Mouse (Mus musculus): ENCODE data around the gene Pex14. TPM values are rescaled to one million over a fixed set of nuclear protein-coding genes. Genes with fewer than 3 reads are reported as not detected.

Gene Pex14
- polyA plus RNA-seq, 1 experiment from 2014 or later: 63.9 TPM

- Histone ChIP-seq H3K9ac (ENCODE audit: low read depth, low read length) (no peak overlapping the region), H3K4me1 (ENCODE audit: control insufficient read depth, insufficient read depth, low read depth, low read length) (peaks cover 26% of the 10 kb centered on the region)
Measured at GRCm38 (mm10) chr4:148928876-148929275, 170.8 kb downstream of the Pex14 start.

GRCm38 (mm10) chr4:148928316-148928715 lies 171.4 kb downstream of the Pex14 start:
- WGBS: 61% methylated on average over 9 of the region's 9 CpGs
- Histone ChIP-seq H3K9ac (ENCODE audit: low read depth, low read length) (no peak overlapping the region), H3K27ac (ENCODE audit: low read depth, low read length) (no peak overlapping the region), H3K36me3 (ENCODE audit: control insufficient read depth, insufficient read depth, low read length) (no peaks in the 10 kb centered on the region), H3K9me3 (ENCODE audit: control insufficient read depth, low read length) (no peaks in the 10 kb centered on the region), H3K4me2 (ENCODE audit: low read length) (no peak overlapping the region), H3K4me1 (ENCODE audit: control insufficient read depth, insufficient read depth, low read depth, low read length) (peaks cover 28% of the 10 kb centered on the region), H3K4me3 (ENCODE audit: low read length) (no peak overlapping the region), H3K27me3 (replicated peaks; ENCODE audit: control insufficient read depth, insufficient read depth, low read length) (peaks cover 4% of the 10 kb centered on the region; the same call in 1 of the 2 replicates)
- no peak for ATAC-seq

More at GRCm38 (mm10) chr4:148928876-148929275, 170.8 kb downstream of the Pex14 start:
- ATAC-seq: no peak
- Histone ChIP-seq H3K9me3 (ENCODE audit: control insufficient read depth, low read length) (no peaks in the 10 kb centered on the region), H3K4me3 (ENCODE audit: low read length) (no peak overlapping the region), H3K36me3 (ENCODE audit: control insufficient read depth, insufficient read depth, low read length) (no peaks in the 10 kb centered on the region), H3K4me2 (ENCODE audit: low read length) (no peak overlapping the region), H3K27ac (ENCODE audit: low read depth, low read length) (no peak overlapping the region), H3K27me3 (replicated peaks; ENCODE audit: control insufficient read depth, insufficient read depth, low read length) (peaks cover 4% of the 10 kb centered on the region; the same call in 1 of the 2 replicates)
- 87% methylated on average over 16 of the region's 16 CpGs for WGBS

GRCm38 (mm10) chr4:148926459-148926858 lies 173.2 kb downstream of the Pex14 start:
- no peak overlapping the region for H3K4me3 ChIP-seq (ENCODE audit: low read length)
- H3K9me3 ChIP-seq (ENCODE audit: control insufficient read depth, low read length): no peaks in the 10 kb centered on the region
- peaks cover 4% of the 10 kb centered on the region; the same call in 1 of the 2 replicates for H3K27me3 ChIP-seq (replicated peaks; ENCODE audit: control insufficient read depth, insufficient read depth, low read length)
- no peak for ATAC-seq
- WGBS: 25% methylated on average over 8 of the region's 8 CpGs
- H3K36me3 ChIP-seq (ENCODE audit: control insufficient read depth, insufficient read depth, low read length): no peaks in the 10 kb centered on the region
- no peak overlapping the region for H3K9ac ChIP-seq (ENCODE audit: low read depth, low read length)
- H3K4me1 ChIP-seq (ENCODE audit: control insufficient read depth, insufficient read depth, low read depth, low read length): peaks cover 38% of the 10 kb centered on the region
- H3K27ac ChIP-seq (ENCODE audit: low read depth, low read length): no peak overlapping the region
- H3K4me2 ChIP-seq (ENCODE audit: low read length): no peak overlapping the region

GRCm38 (mm10) chr4:148925589-148926359 lies 173.9 kb downstream of the Pex14 start:
- Histone ChIP-seq H3K27ac (ENCODE audit: low read depth, low read length) (no peak overlapping the region), H3K36me3 (ENCODE audit: control insufficient read depth, insufficient read depth, low read length) (no peaks in the 10 kb centered on the region), H3K4me3 (ENCODE audit: low read length) (no peak overlapping the region), H3K4me1 (ENCODE audit: control insufficient read depth, insufficient read depth, low read depth, low read length) (peaks cover 40% of the 10 kb centered on the region), H3K27me3 (replicated peaks; ENCODE audit: control insufficient read depth, insufficient read depth, low read length) (peaks cover 2% of the 10 kb centered on the region; the same call in 1 of the 2 replicates), H3K9ac (ENCODE audit: low read depth, low read length) (no peak overlapping the region), H3K4me2 (ENCODE audit: low read length) (no peak overlapping the region), H3K9me3 (ENCODE audit: control insufficient read depth, low read length) (no peaks in the 10 kb centered on the region)
- WGBS: 45% methylated on average over 18 of the region's 18 CpGs
- ATAC-seq: no peak

- 0 out of 2 replicates have a peak overlapping the region, but pooled peaks have one; percentile 31 for H3K27ac ChIP-seq (ENCODE audit: low read depth, low read length)
Measured at GRCm38 (mm10) chr4:148923976-148924375, 175.7 kb downstream of the Pex14 start.

GRCm38 (mm10) chr4:148923414-148923813 lies 176.3 kb downstream of the Pex14 start:
- peaks cover 34% of the 10 kb centered on the region for H3K4me1 ChIP-seq (ENCODE audit: control insufficient read depth, insufficient read depth, low read depth, low read length)
- H3K27me3 ChIP-seq (replicated peaks; ENCODE audit: control insufficient read depth, insufficient read depth, low read length): no peaks in the 10 kb centered on the region; the same call in 1 of the 2 replicates
- no peak overlapping the region for H3K4me3 ChIP-seq (ENCODE audit: low read length)
- H3K4me2 ChIP-seq (ENCODE audit: low read length): no peak overlapping the region
- no peaks in the 10 kb centered on the region for H3K9me3 ChIP-seq (ENCODE audit: control insufficient read depth, low read length)
- H3K9ac ChIP-seq (ENCODE audit: low read depth, low read length): no peak overlapping the region
- no peaks in the 10 kb centered on the region for H3K36me3 ChIP-seq (ENCODE audit: control insufficient read depth, insufficient read depth, low read length)
- H3K27ac ChIP-seq (ENCODE audit: low read depth, low read length): no peak overlapping the region
- no peak for ATAC-seq
- WGBS: 56% methylated on average over 9 of the region's 9 CpGs

More at GRCm38 (mm10) chr4:148923976-148924375, 175.7 kb downstream of the Pex14 start:
- Histone ChIP-seq H3K4me1 (ENCODE audit: control insufficient read depth, insufficient read depth, low read depth, low read length) (peaks cover 35% of the 10 kb centered on the region), H3K36me3 (ENCODE audit: control insufficient read depth, insufficient read depth, low read length) (no peaks in the 10 kb centered on the region), H3K4me2 (ENCODE audit: low read length) (no peak overlapping the region), H3K4me3 (ENCODE audit: low read length) (no peak overlapping the region), H3K9me3 (ENCODE audit: control insufficient read depth, low read length) (no peaks in the 10 kb centered on the region), H3K9ac (ENCODE audit: low read depth, low read length) (no peak overlapping the region), H3K27me3 (replicated peaks; ENCODE audit: control insufficient read depth, insufficient read depth, low read length) (peaks cover 2% of the 10 kb centered on the region; the same call in 1 of the 2 replicates)
- WGBS: 67% methylated on average over 8 of the region's 8 CpGs
- ATAC-seq: no peak

- Histone ChIP-seq H3K4me3 (ENCODE audit: low read length) (no peak overlapping the region), H3K27me3 (replicated peaks; ENCODE audit: control insufficient read depth, insufficient read depth, low read length) (peaks cover 2% of the 10 kb centered on the region; the same call in 1 of the 2 replicates), H3K9me3 (ENCODE audit: control insufficient read depth, low read length) (no peaks in the 10 kb centered on the region), H3K4me1 (ENCODE audit: control insufficient read depth, insufficient read depth, low read depth, low read length) (peaks cover 31% of the 10 kb centered on the region), H3K27ac (ENCODE audit: low read depth, low read length) (peak overlapping the region; percentile 33; the same call in 1 of the 2 replicates), H3K36me3 (ENCODE audit: control insufficient read depth, insufficient read depth, low read length) (no peaks in the 10 kb centered on the region), H3K9ac (ENCODE audit: low read depth, low read length) (no peak overlapping the region; the same call in 1 of the 2 replicates), H3K4me2 (ENCODE audit: low read length) (peak overlapping the region; percentile 32)
- ATAC-seq: peak; percentile 23
- 6% methylated on average over 16 of the region's 16 CpGs for whole genome bisulfite sequencing
Measured at GRCm38 (mm10) chr4:148922221-148922700, 177.4 kb downstream of the Pex14 start.

GRCm38 (mm10) chr4:148920610-148921009 lies 179.1 kb downstream of the Pex14 start:
- no peaks in the 10 kb centered on the region for H3K36me3 ChIP-seq (ENCODE audit: control insufficient read depth, insufficient read depth, low read length)
- H3K4me1 ChIP-seq (ENCODE audit: control insufficient read depth, insufficient read depth, low read depth, low read length): peaks cover 27% of the 10 kb centered on the region
- no peak overlapping the region for H3K9ac ChIP-seq (ENCODE audit: low read depth, low read length)
- 52% methylated on average over 9 of the region's 11 CpGs for WGBS
- H3K27me3 ChIP-seq (replicated peaks; ENCODE audit: control insufficient read depth, insufficient read depth, low read length): peaks cover 2% of the 10 kb centered on the region; the same call in 1 of the 2 replicates
- no peak overlapping the region for H3K4me2 ChIP-seq (ENCODE audit: low read length)
- no peak for ATAC-seq
- H3K9me3 ChIP-seq (ENCODE audit: control insufficient read depth, low read length): no peaks in the 10 kb centered on the region
- no peak overlapping the region for H3K4me3 ChIP-seq (ENCODE audit: low read length)
- no peak overlapping the region for H3K27ac ChIP-seq (ENCODE audit: low read depth, low read length)

GRCm38 (mm10) chr4:148918707-148919447 lies 180.8 kb downstream of the Pex14 start:
- Histone ChIP-seq H3K9me3 (ENCODE audit: control insufficient read depth, low read length) (no peaks in the 10 kb centered on the region), H3K9ac (ENCODE audit: low read depth, low read length) (no peak overlapping the region; the same call in 1 of the 2 replicates), H3K4me2 (ENCODE audit: low read length) (no peak overlapping the region), H3K4me1 (ENCODE audit: control insufficient read depth, insufficient read depth, low read depth, low read length) (peaks cover 25% of the 10 kb centered on the region), H3K36me3 (ENCODE audit: control insufficient read depth, insufficient read depth, low read length) (no peaks in the 10 kb centered on the region), H3K27ac (ENCODE audit: low read depth, low read length) (no peak overlapping the region), H3K4me3 (ENCODE audit: low read length) (no peak overlapping the region), H3K27me3 (replicated peaks; ENCODE audit: control insufficient read depth, insufficient read depth, low read length) (peaks cover 4% of the 10 kb centered on the region; the same call in 1 of the 2 replicates)
- no peak for ATAC-seq
- 51% methylated on average over 15 of the region's 15 CpGs for WGBS
